Mouse (Mus musculus) liver, embryonic 12.5 days (tissue): ENCODE results near the gene H1f0. TPM values are rescaled to one million over a fixed set of nuclear protein-coding genes. Genes with fewer than 3 reads are reported as not detected.
"Not testable (repeated sequence)": the region's sequence is repeated elsewhere in the genome, so short reads cannot be mapped to it uniquely, and the experiment has no call there.

Experiments
- ATAC-seq: fragments of 200-750 bp; cut with Nextera tagmentation; 2 replicates; pipeline ENCODE4 v1.8.0; 2017; ENCODE audit warnings: moderate number of reproducible peaks, mild to moderate bottlenecking, moderate library complexity
- H3K27ac ChIP-seq: fragments of 300-500 bp; sonication (generic); 2 replicates; pipeline ENCODE4 v1.5.1; 2016; ENCODE audit warnings: mild to moderate bottlenecking
- H3K27me3 ChIP-seq: fragments of 300-500 bp; sonication (generic); replicated peaks from 2 replicates; pipeline ENCODE4 v1.6.1; 2016; ENCODE audit warnings: mild to moderate bottlenecking, moderate library complexity
- H3K36me3 ChIP-seq: fragments of 300-500 bp; sonication (generic); 2 replicates; pipeline ENCODE4 v1.6.1; 2016; ENCODE audit warnings: mild to moderate bottlenecking, moderate library complexity
- H3K4me1 ChIP-seq: fragments of 300-500 bp; sonication (generic); 2 replicates; pipeline ENCODE4 v1.6.1; 2016
- H3K4me2 ChIP-seq: fragments of 300-500 bp; sonication (generic); 2 replicates; pipeline ENCODE4 v1.6.1; 2016; ENCODE audit warnings: mild to moderate bottlenecking, moderate library complexity
- H3K4me3 ChIP-seq: fragments of 300-500 bp; sonication (generic); 2 replicates; pipeline ENCODE4 v1.5.1; 2016; ENCODE audit warnings: mild to moderate bottlenecking, moderate library complexity
- H3K9ac ChIP-seq: fragments of 300-500 bp; sonication (generic); 2 replicates; pipeline ENCODE4 v1.6.1; 2016; ENCODE audit warnings: mild to moderate bottlenecking, moderate library complexity
- H3K9me3 ChIP-seq: fragments of 300-500 bp; sonication (generic); replicated peaks from 2 replicates; pipeline ENCODE4 v1.6.1; 2016; ENCODE audit warnings: mild to moderate bottlenecking, moderate library complexity
- WGBS: fragments of 180-500 bp; shearing (Covaris S2); methylation state at CpG from one replicate; pipeline ENCODE4 v1.1.7; 2016; ENCODE audit not compliant: insufficient replicate concordance; 5-methylcytosine and 5-hydroxymethylcytosine counted together
- polyA plus RNA-seq: library from polyadenylated mRNA; unstranded; fragments of >200 nt; fragmentation: Nextera tagmentation; extraction: Ambion mirVana; gene quantifications from 2 replicates; pipeline ENCODE4 v1.2.1, GENCODE M21; 2016

Gene H1f0
- polyA plus RNA-seq, 1 experiment from 2014 or later: 114 TPM

- H3K27me3 ChIP-seq: peaks cover 4% of the 10 kb centered on the region; the same call in 1 of the 2 replicates
- peaks cover 50% of the 10 kb centered on the region for H3K36me3 ChIP-seq
- ATAC-seq: no peak
- H3K4me3 ChIP-seq: no peak overlapping the region
- no peak overlapping the region for H3K4me2 ChIP-seq
- no peak overlapping the region for H3K9ac ChIP-seq
- WGBS: 78% methylated on average over 5 of the region's 5 CpGs
- no peak overlapping the region for H3K27ac ChIP-seq
- H3K9me3 ChIP-seq: no peaks in the 10 kb centered on the region
- H3K4me1 ChIP-seq: no peaks in the 10 kb centered on the region
Observed at GRCm38 (mm10) chr15:79007059-79007458, 21.2 kb upstream of the H1f0 start.

GRCm38 (mm10) chr15:79007836-79008235, 20.4 kb upstream of the H1f0 start:
- not testable (repeated sequence) for H3K27ac ChIP-seq, H3K4me1 ChIP-seq, H3K9me3 ChIP-seq, H3K4me3 ChIP-seq, H3K27me3 ChIP-seq, ATAC-seq, H3K9ac ChIP-seq, H3K4me2 ChIP-seq
- 77% methylated on average over 6 of the region's 6 CpGs for WGBS
- H3K36me3 ChIP-seq: peaks cover 42% of the 10 kb centered on the region

- Histone ChIP-seq H3K27ac (no peak overlapping the region), H3K27me3 (peaks cover 7% of the 10 kb centered on the region; the same call in 1 of the 2 replicates), H3K36me3 (peaks cover 23% of the 10 kb centered on the region), H3K4me3 (no peak overlapping the region), H3K9me3 (no peaks in the 10 kb centered on the region), H3K9ac (no peak overlapping the region), H3K4me1 (no peaks in the 10 kb centered on the region), H3K4me2 (no peak overlapping the region)
- no peak for ATAC-seq
- 69% methylated on average over 5 of the region's 5 CpGs for whole genome bisulfite sequencing
Observed at GRCm38 (mm10) chr15:79009734-79010133, 18.5 kb upstream of the H1f0 start.

- Histone ChIP-seq H3K9me3 (no peaks in the 10 kb centered on the region), H3K36me3 (peaks cover 5% of the 10 kb centered on the region), H3K27me3 (peaks cover 7% of the 10 kb centered on the region; the same call in 1 of the 2 replicates), H3K27ac (no peak overlapping the region), H3K4me1 (no peaks in the 10 kb centered on the region), H3K9ac (no peak overlapping the region), H3K4me3 (no peak overlapping the region), H3K4me2 (no peak overlapping the region)
- no peak for ATAC-seq
- 59% methylated on average over 10 of the region's 10 CpGs for WGBS
Observed at GRCm38 (mm10) chr15:79011550-79011949, 16.7 kb upstream of the H1f0 start.

- Histone ChIP-seq H3K4me1 (no peaks in the 10 kb centered on the region), H3K27ac (no peak overlapping the region)
- no peak for ATAC-seq
Observed at GRCm38 (mm10) chr15:79013382-79013781, 14.9 kb upstream of the H1f0 start.

GRCm38 (mm10) chr15:79018191-79018590, 10.1 kb upstream of the H1f0 start:
- Histone ChIP-seq H3K4me1 (peaks cover 4% of the 10 kb centered on the region), H3K9me3 (no peaks in the 10 kb centered on the region), H3K9ac (no peak overlapping the region), H3K27me3 (peaks cover 17% of the 10 kb centered on the region; the same call in 1 of the 2 replicates), H3K4me2 (no peak overlapping the region), H3K36me3 (no peaks in the 10 kb centered on the region), H3K4me3 (no peak overlapping the region), H3K27ac (no peak overlapping the region)
- WGBS: 51% methylated on average over 4 of the region's 4 CpGs
- ATAC-seq: no peak

More at GRCm38 (mm10) chr15:79013382-79013781, 14.9 kb upstream of the H1f0 start:
- no peak overlapping the region for H3K4me3 ChIP-seq
- no peaks in the 10 kb centered on the region for H3K36me3 ChIP-seq
- no peak overlapping the region for H3K9ac ChIP-seq
- no peak overlapping the region for H3K4me2 ChIP-seq
- WGBS: 60% methylated on average over 7 of the region's 7 CpGs
- H3K27me3 ChIP-seq: peaks cover 7% of the 10 kb centered on the region; the same call in 1 of the 2 replicates
- H3K9me3 ChIP-seq: no peaks in the 10 kb centered on the region

- WGBS: 61% methylated on average over 3 of the region's 3 CpGs
- H3K4me2 ChIP-seq: no peak overlapping the region
- no peaks in the 10 kb centered on the region for H3K9me3 ChIP-seq
- peaks cover 10% of the 10 kb centered on the region for H3K4me1 ChIP-seq
- no peaks in the 10 kb centered on the region for H3K36me3 ChIP-seq
- ATAC-seq: no peak
- H3K4me3 ChIP-seq: no peak overlapping the region
- H3K9ac ChIP-seq: no peak overlapping the region
- H3K27ac ChIP-seq: no peak overlapping the region
- H3K27me3 ChIP-seq: peaks cover 24% of the 10 kb centered on the region; the same call in 1 of the 2 replicates
Observed at GRCm38 (mm10) chr15:79018886-79019285, 9.4 kb upstream of the H1f0 start.

- no peak overlapping the region for H3K4me3 ChIP-seq
- WGBS: 52% methylated on average over 10 of the region's 10 CpGs
- H3K4me1 ChIP-seq: peaks cover 30% of the 10 kb centered on the region
- H3K27me3 ChIP-seq: peaks cover 57% of the 10 kb centered on the region
- H3K9ac ChIP-seq: no peak overlapping the region
- H3K27ac ChIP-seq: no peak overlapping the region
- no peak overlapping the region for H3K4me2 ChIP-seq
- no peaks in the 10 kb centered on the region for H3K9me3 ChIP-seq
- ATAC-seq: peak; percentile 33; the same call in 1 of the 2 replicates
- no peaks in the 10 kb centered on the region for H3K36me3 ChIP-seq
Observed at GRCm38 (mm10) chr15:79022671-79023230, 5.5 kb upstream of the H1f0 start.

GRCm38 (mm10) chr15:79023366-79023765, 4.9 kb upstream of the H1f0 start:
- Histone ChIP-seq H3K4me2 (no peak overlapping the region), H3K4me3 (no peak overlapping the region)
- 13% methylated on average over 1 of the region's 1 CpGs for whole genome bisulfite sequencing

GRCm38 (mm10) chr15:79025687-79026308, 2.5 kb upstream of the H1f0 start:
- Histone ChIP-seq H3K27ac (peak overlapping the region; percentile 61), H3K9ac (no peak overlapping the region), H3K27me3 (peaks cover 85% of the 10 kb centered on the region), H3K4me3 (no peak overlapping the region), H3K4me2 (peak overlapping the region; percentile 33), H3K36me3 (no peaks in the 10 kb centered on the region), H3K9me3 (no peaks in the 10 kb centered on the region), H3K4me1 (peaks cover 59% of the 10 kb centered on the region)
- 24% methylated on average over 15 of the region's 18 CpGs for WGBS
- ATAC-seq: no peak

More at GRCm38 (mm10) chr15:79023366-79023765, 4.9 kb upstream of the H1f0 start:
- peaks cover 36% of the 10 kb centered on the region for H3K4me1 ChIP-seq
- H3K36me3 ChIP-seq: no peaks in the 10 kb centered on the region
- peaks cover 63% of the 10 kb centered on the region for H3K27me3 ChIP-seq
- H3K27ac ChIP-seq: no peak overlapping the region
- ATAC-seq: no peak
- no peak overlapping the region for H3K9ac ChIP-seq
- no peaks in the 10 kb centered on the region for H3K9me3 ChIP-seq

- 57% methylated on average over 14 of the region's 14 CpGs for WGBS
- H3K27ac ChIP-seq: peak overlapping the region; percentile 85
- H3K4me2 ChIP-seq: peak overlapping the region; percentile 89
- no peak for ATAC-seq
- peaks cover 66% of the 10 kb centered on the region for H3K4me1 ChIP-seq
- no peaks in the 10 kb centered on the region for H3K9me3 ChIP-seq
- H3K36me3 ChIP-seq: no peaks in the 10 kb centered on the region
- H3K9ac ChIP-seq: peak overlapping the region; percentile 91; the same call in 1 of the 2 replicates
- peaks cover 93% of the 10 kb centered on the region for H3K27me3 ChIP-seq
- peak overlapping the region; percentile 65 for H3K4me3 ChIP-seq
Observed at GRCm38 (mm10) chr15:79026511-79027290, 1.5 kb upstream of the H1f0 start.
